Mouse (Mus musculus) layer of hippocampus, postnatal 14 days (tissue): ENCODE results near the gene Nkd1. TPM values are rescaled to one million over a fixed set of nuclear protein-coding genes. Genes with fewer than 3 reads are reported as not detected.

Experiments
- DNase-seq, 2 experiments: peaks; one replicate each; pipeline ENCODE4 v3.0.0; 2021 to 2022; ENCODE audit warnings: low spot score in 2 of 2, mixed read lengths in 1 of 2
- total RNA-seq, 2 experiments: library from RNA; stranded (reverse); gene quantifications; 2 replicates each; pipeline ENCODE4 v1.2.3; 2021

The Nkd1 gene
- total RNA-seq, 2 experiments from 2014 or later, result 13.4 to 14.7 TPM

GRCm38 (mm10) chr8:88572941-88573645, 51.9 kb downstream of the Nkd1 start:
- peak; percentile 43 to 73 for DNase-seq

GRCm38 (mm10) chr8:88574975-88575374, 53.8 kb downstream of the Nkd1 start:
- DNase-seq, result no peak

- DNase-seq, result peak in 1 of 2 experiments; percentile 46
These were observed 55.4 kb downstream of the Nkd1 start for GRCm38 (mm10) chr8:88576351-88577142.

GRCm38 (mm10) chr8:88577666-88578065, 56.5 kb downstream of the Nkd1 start:
- peak in 1 of 2 experiments; percentile 59 for DNase-seq

GRCm38 (mm10) chr8:88578413-88579175, 57.4 kb downstream of the Nkd1 start:
- no peak for DNase-seq

GRCm38 (mm10) chr8:88579246-88579645, 58.1 kb downstream of the Nkd1 start:
- no peak for DNase-seq

GRCm38 (mm10) chr8:88579668-88580330, 58.6 kb downstream of the Nkd1 start:
- peak in 1 of 2 experiments; percentile 35 for DNase-seq

- DNase-seq, result no peak
These were observed 59.6 kb downstream of the Nkd1 start for GRCm38 (mm10) chr8:88580785-88581184.

GRCm38 (mm10) chr8:88583863-88584262, 62.7 kb downstream of the Nkd1 start:
- no peak for DNase-seq

GRCm38 (mm10) chr8:88588205-88588889, 67.2 kb downstream of the Nkd1 start:
- no peak for DNase-seq

- DNase-seq, result no peak
These were observed 69.1 kb downstream of the Nkd1 start for GRCm38 (mm10) chr8:88590226-88590625.

- DNase-seq, result no peak
These were observed 72.8 kb downstream of the Nkd1 start for GRCm38 (mm10) chr8:88593947-88594346.

- DNase-seq, result no peak
These were observed 74.9 kb downstream of the Nkd1 start for GRCm38 (mm10) chr8:88596042-88596441.

- DNase-seq, result no peak
These were observed 77.4 kb downstream of the Nkd1 start for GRCm38 (mm10) chr8:88598578-88598977.

GRCm38 (mm10) chr8:88599491-88599890, 78.3 kb downstream of the Nkd1 start:
- DNase-seq, result no peak

- no peak for DNase-seq
These were observed 82.4 kb downstream of the Nkd1 start for GRCm38 (mm10) chr8:88603446-88603989.

GRCm38 (mm10) chr8:88604065-88605038, 83.2 kb downstream of the Nkd1 start:
- DNase-seq, result peak in 1 of 2 experiments; percentile 27

GRCm38 (mm10) chr8:88605361-88606040, 84.3 kb downstream of the Nkd1 start:
- no peak for DNase-seq
